Mouse (Mus musculus) embryonic fibroblast, embryonic 13.5 days (primary cell): Measurements from ENCODE around the gene Zmat5. TPM values are rescaled to one million over a fixed set of nuclear protein-coding genes. Genes with fewer than 3 reads are reported as not detected.

Source experiments
- H3K27ac ChIP-seq: 2 replicates; pipeline ENCODE4 v1.5.1; 2012; ENCODE audit warnings: low read length, control low read depth, inconsistent platforms; ENCODE audit not compliant: insufficient read depth
- H3K4me1 ChIP-seq: 2 replicates; pipeline ENCODE4 v1.6.1; 2011; ENCODE audit warnings: low read length; ENCODE audit not compliant: control insufficient read depth, insufficient read depth
- H3K4me3 ChIP-seq: 2 replicates; pipeline ENCODE4 v1.5.1; 2011; ENCODE audit warnings: mild to moderate bottlenecking, control low read depth, low read length; ENCODE audit not compliant: insufficient read depth
- CTCF ChIP-seq: IDR thresholded peaks from 2 replicates; pipeline ENCODE4 v1.5.1; 2011; ENCODE audit warnings: mild to moderate bottlenecking, control low read depth, low read length, moderate library complexity, borderline replicate concordance; ENCODE audit not compliant: insufficient read depth
- POLR2A ChIP-seq: IDR thresholded peaks from 2 replicates; pipeline ENCODE4 v1.6.1; 2011; ENCODE audit warnings: low read depth, mild to moderate bottlenecking, control low read depth, low read length, moderate library complexity
- polyA plus RNA-seq: library from polyadenylated mRNA; stranded (reverse); fragments of >200 nt; gene quantifications from 2 replicates; pipeline ENCODE4 v1.2.4, GENCODE M21; 2011; ENCODE audit warnings: low read depth; ENCODE audit not compliant: missing spikeins, insufficient read length

Zmat5 gene
- polyA plus RNA-seq, 1 experiment, result 9.4 TPM

GRCm38 (mm10) chr11:4752836-4753235, 48.4 kb downstream of the Zmat5 start:
- Histone ChIP-seq H3K27ac (no peak overlapping the region), H3K4me3 (no peak overlapping the region), H3K4me1 (no peaks in the 10 kb centered on the region)
- TF ChIP-seq POLR2A, result no peak
- no peak for TF ChIP-seq CTCF

- H3K27ac ChIP-seq, result no peak overlapping the region
- no peak overlapping the region for H3K4me3 ChIP-seq
- no peaks in the 10 kb centered on the region for H3K4me1 ChIP-seq
- TF ChIP-seq POLR2A (no peak), CTCF (no peak)
These were observed 49.6 kb downstream of the Zmat5 start for GRCm38 (mm10) chr11:4754036-4754435.

GRCm38 (mm10) chr11:4754867-4755266, 50.4 kb downstream of the Zmat5 start:
- no peaks in the 10 kb centered on the region for H3K4me1 ChIP-seq
- no peak overlapping the region for H3K27ac ChIP-seq
- no peak overlapping the region for H3K4me3 ChIP-seq
- TF ChIP-seq POLR2A (no peak), CTCF (no peak)

- Histone ChIP-seq H3K27ac (no peak overlapping the region), H3K4me1 (no peaks in the 10 kb centered on the region), H3K4me3 (no peak overlapping the region)
- TF ChIP-seq POLR2A, result no peak
- TF ChIP-seq CTCF, result no peak
These were observed 52.0 kb downstream of the Zmat5 start for GRCm38 (mm10) chr11:4756460-4756859.

GRCm38 (mm10) chr11:4756984-4757788, 52.7 kb downstream of the Zmat5 start:
- H3K27ac ChIP-seq, result no peak overlapping the region
- no peaks in the 10 kb centered on the region for H3K4me1 ChIP-seq
- TF ChIP-seq POLR2A (no peak), CTCF (no peak)
- no peak overlapping the region for H3K4me3 ChIP-seq

- no peak overlapping the region for H3K4me3 ChIP-seq
- no peak overlapping the region for H3K27ac ChIP-seq
- H3K4me1 ChIP-seq, result no peaks in the 10 kb centered on the region
- TF ChIP-seq CTCF, result no peak
- TF ChIP-seq POLR2A, result no peak
These were observed 53.3 kb downstream of the Zmat5 start for GRCm38 (mm10) chr11:4757789-4758158.

GRCm38 (mm10) chr11:4760438-4760837, 56.0 kb downstream of the Zmat5 start:
- Histone ChIP-seq H3K4me1 (no peaks in the 10 kb centered on the region), H3K4me3 (no peak overlapping the region), H3K27ac (no peak overlapping the region)
- TF ChIP-seq CTCF, result no peak
- no peak for TF ChIP-seq POLR2A

GRCm38 (mm10) chr11:4761991-4762390, 57.5 kb downstream of the Zmat5 start:
- no peak overlapping the region for H3K4me3 ChIP-seq
- TF ChIP-seq CTCF (no peak), POLR2A (no peak)
- no peaks in the 10 kb centered on the region for H3K4me1 ChIP-seq
- H3K27ac ChIP-seq, result no peak overlapping the region

GRCm38 (mm10) chr11:4762511-4762910, 58.0 kb downstream of the Zmat5 start:
- no peak overlapping the region for H3K27ac ChIP-seq
- H3K4me1 ChIP-seq, result no peaks in the 10 kb centered on the region
- no peak for TF ChIP-seq CTCF
- TF ChIP-seq POLR2A, result no peak
- H3K4me3 ChIP-seq, result no peak overlapping the region

GRCm38 (mm10) chr11:4763631-4764030, 59.2 kb downstream of the Zmat5 start:
- no peaks in the 10 kb centered on the region for H3K4me1 ChIP-seq
- no peak overlapping the region for H3K4me3 ChIP-seq
- no peak overlapping the region for H3K27ac ChIP-seq
- TF ChIP-seq POLR2A (no peak), CTCF (no peak)
